Mouse (Mus musculus): ENCODE measurements at regions not wholly inside any gene's neighbourhood (a gene's known extent, or its start where the extent isn't known, plus 50 kb on each side); places are given as distances from the start of the nearest gene placed in this dataset.

GRCm38 (mm10) chr16:29758246-29758645 lies 179.1 kb downstream of the Opa1 start:
- TF ChIP-seq CTCF (IDR thresholded peaks at IDR 0.05; ENCODE audit: control insufficient read depth, insufficient read depth, insufficient replicate concordance, low read depth, low read length), result no peak
- no peak for TF ChIP-seq POLR2A (IDR thresholded peaks at IDR 0.05; ENCODE audit: control insufficient read depth, low read depth, low read length)
